Mouse (Mus musculus) G1E (cell line): ENCODE data around the gene Acnat2.

ENCODE experiments used
- CTCF ChIP-seq: IDR thresholded peaks from 2 replicates; pipeline ENCODE4 v1.5.1; 2012; ENCODE audit warnings: low read depth, low read length, inconsistent platforms, mixed read lengths
- GATA1 ChIP-seq: IDR thresholded peaks from 2 replicates; pipeline ENCODE4 v1.6.1; 2012; ENCODE audit warnings: borderline replicate concordance, low read length, inconsistent platforms, mixed read lengths

- TF ChIP-seq CTCF = no peak
- no peak for TF ChIP-seq GATA1
Observed at GRCm38 (mm10) chr4:49348677-49349076, 59.3 kb downstream of the Acnat2 start.
